Mouse (Mus musculus) lung, postnatal 0 days (tissue): ENCODE data around the gene Nelfa.
"Not testable (repeated sequence)": the region's sequence is repeated elsewhere in the genome, so short reads cannot be mapped to it uniquely, and the experiment has no call there.

Experiments
- CTCF ChIP-seq: IDR thresholded peaks from 2 replicates; pipeline ENCODE4 v1.5.1; 2016; ENCODE audit warnings: antibody characterized with exemption, mild to moderate bottlenecking
- EP300 ChIP-seq: IDR thresholded peaks from 2 replicates; pipeline ENCODE4 v1.6.1; 2016; ENCODE audit warnings: antibody characterized with exemption, mild to moderate bottlenecking, control low read depth

DNA sequence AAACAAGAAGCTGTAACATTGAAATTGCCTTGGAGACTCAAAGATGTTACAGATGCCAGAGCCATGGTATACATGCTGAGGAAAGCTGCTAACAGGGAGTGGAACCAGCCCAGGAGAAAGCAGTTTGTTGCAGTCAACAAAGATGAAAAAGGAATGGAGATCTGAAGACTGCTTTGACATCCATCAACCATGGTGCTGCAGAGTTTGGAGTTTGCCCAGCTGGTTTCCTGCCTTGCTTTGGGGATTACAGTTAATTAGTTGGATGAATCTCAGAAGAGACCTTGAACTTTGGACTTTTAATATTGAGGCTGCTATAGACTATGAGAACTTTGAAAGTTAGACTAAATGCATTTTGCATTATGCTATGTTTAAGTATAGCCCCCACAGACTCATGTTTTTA, 21.2 kb downstream of the Nelfa start:
- TF ChIP-seq CTCF, EP300: not testable (repeated sequence)
